Comparison of ENCODE assay signal across 28 mouse cellular contexts in the genomic region with DNA sequence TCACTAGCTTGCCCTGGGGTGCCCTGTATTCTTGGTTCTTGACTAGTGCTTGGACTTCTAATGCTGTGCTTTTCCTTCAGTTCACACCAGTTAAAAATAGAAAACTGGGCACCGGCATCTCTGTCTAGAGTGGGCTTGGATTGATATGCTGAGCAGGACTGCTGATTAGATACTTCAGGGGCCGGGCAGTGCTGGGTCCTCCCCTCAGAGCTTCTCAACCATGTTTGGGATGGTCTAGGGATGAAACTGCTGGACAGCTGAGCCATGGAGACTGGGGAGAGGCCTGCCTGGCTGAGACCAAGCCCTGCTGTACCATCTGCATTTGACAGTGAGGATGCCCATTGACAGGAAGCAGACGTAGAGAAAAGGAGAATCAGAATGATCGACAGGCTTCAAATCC. TPM values are rescaled to one million over a fixed set of nuclear protein-coding genes. Genes with fewer than 3 reads are reported as not detected.
DNase-seq lines count a peak whose midpoint lies in the region; ATAC-seq and TF ChIP-seq lines count a peak whose summit lies in the region.
"Had no signal": no experiment of that assay in that cellular context is flagged by ENCODE, and none has a peak within 500 bp of the region (broad histone marks: within the 10 kb centered on the region; RNA-seq: fewer than 3 reads in every experiment).

No protein-coding gene starts in this region.

- no peak overlapping the region for H3K4me3 ChIP-seq in lung, embryonic 15.5 days
- no peak overlapping the region for H3K4me3 ChIP-seq in lung, adult 2 months (replicated peaks; ENCODE audit: extremely low read depth, low read depth, low read length)
- peak overlapping the region; percentile 21 for H3K4me3 ChIP-seq in heart, embryonic 12.5 days
- H3K4me3 ChIP-seq: embryonic facial prominence, embryonic 15.5 days; hindbrain, embryonic 10.5 days; intestine, embryonic 15.5 days; megakaryocyte, embryonic 14.5 days; midbrain, embryonic 13.5 days; neural tube, embryonic 12.5 days had no signal

- peaks cover 12% of the 10 kb centered on the region; the same call in 1 of the 2 replicates for H3K4me1 ChIP-seq in lung, embryonic 15.5 days
- no peaks in the 10 kb centered on the region for H3K4me1 ChIP-seq in lung, adult 2 months (ENCODE audit: control insufficient read depth, insufficient read depth, low read length)
- H3K4me1 ChIP-seq in heart, embryonic 12.5 days (replicated peaks) = peaks cover 20% of the 10 kb centered on the region
- H3K4me1 ChIP-seq: neural tube, embryonic 12.5 days had no signal

- ATAC-seq in lung, embryonic 15.5 days (ENCODE audit: borderline replicate concordance, extremely low read depth, low FRiP score, low TSS enrichment) = no peak
- peak; percentile 60 for ATAC-seq in heart, embryonic 12.5 days (ENCODE audit: insufficient number of reproducible peaks, low FRiP score)
- ATAC-seq: forebrain, embryonic 16.5 days; hindbrain, embryonic 16.5 days; intestine, embryonic 15.5 days; liver, postnatal 0 days; midbrain, embryonic 13.5 days had no signal

- intact Hi-C loops in heart, postnatal 10 days (cut with DNase I) = no loop called here

- WGBS in lung, embryonic 15.5 days = 58% methylated on average over 4 of the region's 4 CpGs
- 72% methylated on average over 4 of the region's 4 CpGs for WGBS in lung, adult 2 months
- 37% methylated on average over 4 of the region's 4 CpGs for WGBS in heart, embryonic 12.5 days

- H3K4me2 ChIP-seq in lung, embryonic 15.5 days = no peak overlapping the region
- H3K4me2 ChIP-seq in heart, embryonic 12.5 days = peak overlapping the region; percentile 57
- H3K4me2 ChIP-seq: embryonic facial prominence, embryonic 15.5 days; intestine, embryonic 15.5 days; midbrain, embryonic 13.5 days; neural tube, embryonic 12.5 days had no signal

- DNase-seq in lung, adult 2 months = no peak
- DNase-seq in heart, postnatal 10 days = peak; percentile 70 to 83
- DNase-seq in yolk sac, embryonic 10.5 days (ENCODE audit: low spot score) = no peak
- no peak for DNase-seq in urinary bladder, adult 18-20 months (ENCODE audit: low spot score in 2 of 2)
- no peak for DNase-seq in cerebellum, postnatal 25 days
- DNase-seq: adrenal gland, postnatal 10 days; cerebellum, adult 8-10 months; gastrocnemius, postnatal 36 days; kidney, adult 8-10 months; kidney, postnatal 10 days; liver, postnatal 0 days; right cerebral cortex, postnatal 14 days; spleen, adult 18-20 months had no signal

- H3K27me3 ChIP-seq in lung, embryonic 15.5 days = no peaks in the 10 kb centered on the region
- no peaks in the 10 kb centered on the region for H3K27me3 ChIP-seq in heart, embryonic 12.5 days (replicated peaks)
- H3K27me3 ChIP-seq: embryonic facial prominence, embryonic 15.5 days; intestine, embryonic 15.5 days; midbrain, embryonic 13.5 days; neural tube, embryonic 12.5 days had no signal

- H3K36me3 ChIP-seq in lung, embryonic 15.5 days = no peaks in the 10 kb centered on the region
- peaks cover 15% of the 10 kb centered on the region for H3K36me3 ChIP-seq in heart, embryonic 12.5 days
- H3K36me3 ChIP-seq: embryonic facial prominence, embryonic 15.5 days; hindbrain, embryonic 10.5 days; intestine, embryonic 15.5 days; midbrain, embryonic 13.5 days; neural tube, embryonic 12.5 days had no signal

- no peak overlapping the region for H3K9ac ChIP-seq in lung, embryonic 15.5 days
- peak overlapping the region; percentile 62; the same call in 1 of the 2 replicates for H3K9ac ChIP-seq in heart, embryonic 12.5 days
- H3K9ac ChIP-seq: embryonic facial prominence, embryonic 15.5 days; intestine, embryonic 15.5 days; liver, postnatal 0 days; midbrain, embryonic 13.5 days; neural tube, embryonic 12.5 days had no signal

- no peak for TF ChIP-seq CTCF in lung, adult 2 months (IDR thresholded peaks at IDR 0.05; ENCODE audit: insufficient read depth, low read length)

- peak overlapping the region; percentile 13; the same call in 1 of the 2 replicates for H3K27ac ChIP-seq in lung, embryonic 15.5 days
- H3K27ac ChIP-seq in heart, embryonic 12.5 days (ENCODE audit: poor library complexity, severe bottlenecking) = peak overlapping the region; percentile 99
- H3K27ac ChIP-seq: embryonic facial prominence, embryonic 15.5 days; hindbrain, embryonic 10.5 days; intestine, embryonic 15.5 days; midbrain, embryonic 13.5 days; neural tube, embryonic 12.5 days had no signal

- no peaks in the 10 kb centered on the region for H3K9me3 ChIP-seq in lung, embryonic 15.5 days
- H3K9me3 ChIP-seq in heart, embryonic 12.5 days (replicated peaks) = no peaks in the 10 kb centered on the region
- H3K9me3 ChIP-seq: embryonic facial prominence, embryonic 15.5 days; hindbrain, embryonic 10.5 days; intestine, embryonic 15.5 days; megakaryocyte, embryonic 14.5 days; midbrain, embryonic 13.5 days; neural tube, embryonic 12.5 days had no signal

- TF ChIP-seq POLR2A in lung, adult 2 months (IDR thresholded peaks at IDR 0.05; ENCODE audit: borderline replicate concordance, extremely low read depth, low read depth, low read length) = no peak

RNA-seq across cellular contexts. Expression of gene Actc1, which starts 0.8 kb away (rescaled TPM):
- 405 and 508 TPM in 2 replicates for polyA plus RNA-seq in lung, embryonic 15.5 days (2015; fragmentation: Nextera tagmentation; extraction: Ambion mirVana)
- polyA plus RNA-seq in lung, adult 2 months (2012; rRNA removed) = 400 and 721 TPM in 2 replicates
- polyA plus RNA-seq in heart, embryonic 12.5 days (2016; fragmentation: Nextera tagmentation; extraction: Ambion mirVana) = 11,986 and 12,061 TPM in 2 replicates
- over 10,000 TPM; 16,623 to 16,697 TPM for total RNA-seq in heart, postnatal 10 days (2021)
- total RNA-seq: layer of hippocampus, adult 18-20 months; layer of hippocampus, postnatal 14 days; left cerebral cortex, postnatal 10 days had no signal

RNA-seq across cellular contexts. Expression of gene Gjd2, which starts 40.7 kb away (rescaled TPM):
- polyA plus RNA-seq in lung, embryonic 15.5 days (2015; fragmentation: Nextera tagmentation; extraction: Ambion mirVana) = 0.05 and 0.21 TPM in 2 replicates
- 0.04 TPM in 1 of 2 replicates, not detected in the other for polyA plus RNA-seq in lung, adult 2 months (2012; rRNA removed)
- 0.10 TPM in 1 of 2 replicates, not detected in the other for polyA plus RNA-seq in heart, embryonic 12.5 days (2016; fragmentation: Nextera tagmentation; extraction: Ambion mirVana)
- not detected for total RNA-seq in heart, postnatal 10 days (2021)
- total RNA-seq: gastrocnemius, postnatal 36 days; liver, adult 2 months had no signal
- polyA plus RNA-seq: limb, embryonic 11.5 days; liver, adult 2 months; liver, postnatal 0 days had no signal

Comparison
In these comparisons a context has a peak if more than half of its experiments do, and no peak if none do; other contexts are left out.
1. DNase-seq: peak in heart, postnatal 10 days (2 of 2); none in lung, adult 2 months (single experiment), yolk sac, embryonic 10.5 days (single experiment), urinary bladder, adult 18-20 months (0 of 2) and cerebellum, postnatal 25 days (0 of 2).
2. RNA of gene Actc1, which starts 0.8 kb away (polyA plus RNA-seq): 11,986 to 12,061 TPM in heart, embryonic 12.5 days; 400 to 721 TPM in lung, adult 2 months and 405 to 508 TPM in lung, embryonic 15.5 days; every median in the first group is over 10 times any median in the second.